Mouse (Mus musculus) adrenal gland, adult 8-10 months (tissue): ENCODE results near the gene Slc35e1. TPM values are rescaled to one million over a fixed set of nuclear protein-coding genes. Genes with fewer than 3 reads are reported as not detected.
A peak's percentile ranks its signal among the peaks of the same experiment; 100 is the strongest.

Experiments used
- DNase-seq: peaks from one replicate; pipeline ENCODE4 v3.0.0; 2022
- total RNA-seq, 4 experiments: library from RNA; stranded (reverse); gene quantifications; 2 replicates each; pipeline ENCODE4 v1.2.4; 2022

Slc35e1 gene
- total RNA-seq, 4 experiments from 2014 or later: 31.1 to 40.8 (median 35.2) TPM

GRCm38 (mm10) chr8:72485456-72486199, 6.8 kb downstream of the Slc35e1 start:
- no peak for DNase-seq

- DNase-seq: peak; percentile 98
Observed at GRCm38 (mm10) chr8:72474826-72475546, 17.4 kb downstream of the Slc35e1 start, which contains the start of gene Cherp. Gene Cherp, minus strand, starts transcription at chr8:72475226.

- DNase-seq: no peak
Observed at GRCm38 (mm10) chr8:72470684-72471083, 21.7 kb downstream of the Slc35e1 start.

GRCm38 (mm10) chr8:72469984-72470383, 22.4 kb downstream of the Slc35e1 start:
- no peak for DNase-seq

- no peak for DNase-seq
Observed at GRCm38 (mm10) chr8:72469243-72469642, 23.2 kb downstream of the Slc35e1 start.

- no peak for DNase-seq
Observed at GRCm38 (mm10) chr8:72464211-72464610, 28.2 kb downstream of the Slc35e1 start.

GRCm38 (mm10) chr8:72459881-72460533, 32.4 kb downstream of the Slc35e1 start:
- DNase-seq: no peak

GRCm38 (mm10) chr8:72458457-72458856, 34.0 kb downstream of the Slc35e1 start:
- no peak for DNase-seq

- no peak for DNase-seq
Observed at GRCm38 (mm10) chr8:72457806-72458205, 34.6 kb downstream of the Slc35e1 start.

GRCm38 (mm10) chr8:72455317-72455716, 37.1 kb downstream of the Slc35e1 start:
- no peak for DNase-seq

GRCm38 (mm10) chr8:72453904-72454303, 38.5 kb downstream of the Slc35e1 start:
- no peak for DNase-seq

- no peak for DNase-seq
Observed at GRCm38 (mm10) chr8:72451516-72451915, 40.9 kb downstream of the Slc35e1 start.

- no peak for DNase-seq
Observed at GRCm38 (mm10) chr8:72445071-72445470, 47.3 kb downstream of the Slc35e1 start.

- DNase-seq: no peak
Observed at GRCm38 (mm10) chr8:72443994-72444350, 48.4 kb downstream of the Slc35e1 start.

- peak; percentile 98 for DNase-seq
Observed at GRCm38 (mm10) chr8:72443338-72443993, 48.9 kb downstream of the Slc35e1 start, which contains the start of the genes Calr3 and 1700030K09Rik. Gene Calr3, minus strand, starts transcription at chr8:72443870. Gene 1700030K09Rik, plus strand, starts transcription at chr8:72443880.

- no peak for DNase-seq
Observed at GRCm38 (mm10) chr8:72438248-72439015, 54.0 kb downstream of the Slc35e1 start.

- DNase-seq: peak; percentile 87
Observed at GRCm38 (mm10) chr8:72434952-72435351, 57.5 kb downstream of the Slc35e1 start.
